Mouse (Mus musculus): ENCODE measurements around the gene Myh9. TPM values are rescaled to one million over a fixed set of nuclear protein-coding genes. Genes with fewer than 3 reads are reported as not detected.

Myh9 gene
- total and polyA plus RNA-seq, 3 experiments: 30.4 to 111 (median 88.3) TPM

Other genes with a start within 250 kb of the Myh9 start
- gene Apol10b, start 246.1 kb downstream of the Myh9 start, total RNA-seq (2021): 1 to 10 TPM; 1.3 to 3.0 TPM
- 1.9 and 2.8 TPM in 2 replicates for gene Apol10b, start 246.1 kb downstream of the Myh9 start, polyA plus RNA-seq (2012; rRNA removed)
- gene Gm36245, start 242.9 kb downstream of the Myh9 start, total RNA-seq (2021): not detected
- gene Gm36245, start 242.9 kb downstream of the Myh9 start, polyA plus RNA-seq (2012; rRNA removed): 0.45 TPM in 1 of 2 replicates, not detected in the other
- gene Apol11b, start 198.9 kb downstream of the Myh9 start, total RNA-seq (2021): 1 to 10 TPM; 1.3 to 8.1 TPM
- 0.26 and 6.2 TPM in 2 replicates for gene Apol11b, start 198.9 kb downstream of the Myh9 start, polyA plus RNA-seq (2012; rRNA removed)
- under 1 TPM in 1 of 2 experiments, not detected in 1; 0.48 TPM for gene Apol7e, start 143.3 kb downstream of the Myh9 start, total RNA-seq (2021)
- 0.23 and 0.43 TPM in 2 replicates for gene Apol7e, start 143.3 kb downstream of the Myh9 start, polyA plus RNA-seq (2012; rRNA removed)
- gene Apol9b, start 113.1 kb downstream of the Myh9 start, total RNA-seq (2021): not detected
- gene Apol9b, start 113.1 kb downstream of the Myh9 start, polyA plus RNA-seq (2012; rRNA removed): 0.53 and 1.7 TPM in 2 replicates
- gene Apol8, start 85.2 kb downstream of the Myh9 start, total RNA-seq (2021): under 1 TPM in 1 of 2 experiments, not detected in 1; 0.55 TPM
- 0.06 TPM in 1 of 2 replicates, not detected in the other for gene Apol8, start 85.2 kb downstream of the Myh9 start, polyA plus RNA-seq (2012; rRNA removed)
- gene Txn2, start 86.8 kb upstream of the Myh9 start, total RNA-seq (2021): 100 to 1,000 TPM; 260 to 299 TPM
- 403 and 411 TPM in 2 replicates for gene Txn2, start 86.8 kb upstream of the Myh9 start, polyA plus RNA-seq (2012; rRNA removed)
- under 1 TPM; 0.39 to 0.84 TPM for gene Foxred2, start 114.5 kb upstream of the Myh9 start, total RNA-seq (2021)
- 0.96 and 1.1 TPM in 2 replicates for gene Foxred2, start 114.5 kb upstream of the Myh9 start, polyA plus RNA-seq (2012; rRNA removed)
- gene Eif3d, start 128.6 kb upstream of the Myh9 start, total RNA-seq (2021): 10 to 100 TPM; 62.6 to 64.4 TPM
- gene Eif3d, start 128.6 kb upstream of the Myh9 start, polyA plus RNA-seq (2012; rRNA removed): 69.5 and 87.6 TPM in 2 replicates